Mouse (Mus musculus): ENCODE measurements around the gene Mvk.

GRCm38 (mm10) chr5:114465641-114466040 is 21.6 kb downstream of the Mvk start:
- TF ChIP-seq CHD2 (IDR thresholded peaks at IDR 0.05; ENCODE audit: low read depth, low read length) = no peak
- TF ChIP-seq HCFC1 (IDR thresholded peaks at IDR 0.05; ENCODE audit: borderline replicate concordance, insufficient read depth, low read length) = no peak
- no peak for TF ChIP-seq MAFK (IDR thresholded peaks at IDR 0.05; ENCODE audit: insufficient read depth, low read depth, low read length)
- TF ChIP-seq ZC3H11A (IDR thresholded peaks at IDR 0.05; ENCODE audit: borderline replicate concordance, low read depth, low read length) = no peak

All from ES-E14 (cell line).